Mouse (Mus musculus) liver, embryonic 14.5 days (tissue): ENCODE results near the gene Gdap1l1. TPM values are rescaled to one million over a fixed set of nuclear protein-coding genes. Genes with fewer than 3 reads are reported as not detected.

Experiments
- ATAC-seq: fragments of 200-750 bp; cut with Nextera tagmentation; 2 replicates; pipeline ENCODE4 v1.8.0; 2017; ENCODE audit warnings: moderate number of reproducible peaks, mild to moderate bottlenecking, moderate library complexity; ENCODE audit not compliant: insufficient read depth
- DNase-seq, 3 experiments: peaks; one replicate each; pipeline ENCODE4 v3.0.0-alpha.2; 2012 to 2013; ENCODE audit warnings: low read depth in 3 of 3, low spot score in 3 of 3
- H3K27ac ChIP-seq: fragments of 300-500 bp; sonication (generic); 2 replicates; pipeline ENCODE4 v1.5.1; 2014; ENCODE audit warnings: moderate library complexity, mild to moderate bottlenecking, control low read depth, inconsistent platforms
- H3K27me3 ChIP-seq: fragments of 300-500 bp; sonication (generic); 2 replicates; pipeline ENCODE4 v1.6.1; 2014; ENCODE audit warnings: mild to moderate bottlenecking, low read length, moderate library complexity; ENCODE audit not compliant: control insufficient read depth, insufficient read depth
- H3K36me3 ChIP-seq: fragments of 300-500 bp; sonication (generic); replicated peaks from 2 replicates; pipeline ENCODE4 v1.6.1; 2014; ENCODE audit warnings: low read depth; ENCODE audit not compliant: control insufficient read depth, insufficient read depth
- H3K4me1 ChIP-seq, 2 experiments: fragments of 200-500 bp in 1 of 2; fragments of 300-500 bp in 1 of 2; sonication (generic) in 1 of 2; replicated peaks; 2 replicates each; pipeline ENCODE4 v1.6.1; 2012 to 2014; ENCODE audit warnings: antibody characterized with exemption in 1 of 2, inconsistent platforms in 1 of 2, low read length in 1 of 2; ENCODE audit not compliant: control insufficient read depth in 2 of 2, insufficient read depth in 2 of 2
- H3K4me2 ChIP-seq: fragments of 300-500 bp; sonication (generic); 2 replicates; pipeline ENCODE4 v1.6.1; 2014; ENCODE audit warnings: low read depth, mild to moderate bottlenecking, control low read depth, moderate library complexity
- H3K4me3 ChIP-seq, 2 experiments: fragments of 200-500 bp in 1 of 2; fragments of 300-500 bp in 1 of 2; sonication (generic) in 1 of 2; 2 replicates each; pipeline ENCODE4 v1.5.1; 2012 to 2014; ENCODE audit warnings: low read depth in 2 of 2, low read length in 2 of 2, mild to moderate bottlenecking in 2 of 2, control low read depth in 1 of 2, inconsistent platforms in 1 of 2, moderate library complexity in 1 of 2; ENCODE audit not compliant: insufficient read depth in 1 of 2
- H3K9ac ChIP-seq: fragments of 300-500 bp; sonication (generic); replicated peaks from 2 replicates; pipeline ENCODE4 v1.6.1; 2014; ENCODE audit warnings: mild to moderate bottlenecking, control low read depth, moderate library complexity
- H3K9me3 ChIP-seq: fragments of 300-500 bp; sonication (generic); 2 replicates; pipeline ENCODE4 v1.6.1; 2016; ENCODE audit warnings: low read length, mixed read lengths; ENCODE audit not compliant: control insufficient read depth
- CTCF ChIP-seq: IDR thresholded peaks from 2 replicates; pipeline ENCODE4 v1.5.1; 2016; ENCODE audit warnings: antibody characterized with exemption, low read depth, control low read depth
- EP300 ChIP-seq: IDR thresholded peaks from 2 replicates; pipeline ENCODE4 v1.6.1; 2016; ENCODE audit warnings: antibody characterized with exemption, low read depth
- WGBS: fragments of 180-500 bp; shearing (Covaris S2); extraction: QIAGEN DNeasy Blood & Tissue Kit; methylation state at CpG from one replicate; pipeline ENCODE4 v1.1.7; 2014; ENCODE audit not compliant: insufficient replicate concordance; 5-methylcytosine and 5-hydroxymethylcytosine counted together
- polyA plus RNA-seq, 2 experiments: library from polyadenylated mRNA; depleted of rRNA in 1 of 2; stranded (reverse) in 1 of 2; unstranded in 1 of 2; fragments of >200 nt; fragmentation: Nextera tagmentation in 1 of 2; extraction: Ambion mirVana in 1 of 2; gene quantifications; 2 replicates each; pipeline versions ENCODE4 v1.2.1 to v1.2.3; 2012 to 2014

The Gdap1l1 gene
- polyA plus RNA-seq, 2 experiments: 0.03 TPM; not detected in 1

GRCm38 (mm10) chr2:163466771-163467170, 28.5 kb downstream of the Gdap1l1 start:
- Histone ChIP-seq H3K4me2 (no peak overlapping the region), H3K9ac (no peak overlapping the region), H3K36me3 (0 out of 2 replicates have a peak, but pooled peaks cover 2% of the 10 kb centered on the region), H3K27ac (no peak overlapping the region), H3K27me3 (no peaks in the 10 kb centered on the region), H3K4me1 (peaks cover 6 to 8% of the 10 kb centered on the region in 2 experiments), H3K4me3 (no peak overlapping the region), H3K9me3 (no peaks in the 10 kb centered on the region)
- 52% methylated on average over 8 of the region's 8 CpGs for WGBS
- DNase-seq (no peak), ATAC-seq (no peak)
- TF ChIP-seq EP300: no peak
- TF ChIP-seq CTCF: no peak

- Histone ChIP-seq H3K4me2 (no peak overlapping the region), H3K27me3 (no peaks in the 10 kb centered on the region), H3K9me3 (no peaks in the 10 kb centered on the region), H3K27ac (no peak overlapping the region), H3K4me3 (no peak overlapping the region), H3K4me1 (peaks cover 6 to 8% of the 10 kb centered on the region in 2 experiments), H3K36me3 (0 out of 2 replicates have a peak, but pooled peaks cover 2% of the 10 kb centered on the region), H3K9ac (no peak overlapping the region)
- no peak for ATAC-seq
- TF ChIP-seq EP300 (no peak), CTCF (no peak)
- no peak for DNase-seq
- WGBS: 82% methylated on average over 6 of the region's 6 CpGs
Measured at GRCm38 (mm10) chr2:163467585-163467984, 29.3 kb downstream of the Gdap1l1 start.

GRCm38 (mm10) chr2:163468866-163469265, 30.6 kb downstream of the Gdap1l1 start:
- Histone ChIP-seq H3K9ac (no peak overlapping the region), H3K4me3 (no peak overlapping the region), H3K27me3 (no peaks in the 10 kb centered on the region), H3K27ac (no peak overlapping the region), H3K4me2 (no peak overlapping the region), H3K4me1 (peaks cover 6 to 8% of the 10 kb centered on the region in 2 experiments), H3K36me3 (0 out of 2 replicates have a peak, but pooled peaks cover 2% of the 10 kb centered on the region), H3K9me3 (no peaks in the 10 kb centered on the region)
- 72% methylated on average over 6 of the region's 6 CpGs for WGBS
- no peak for TF ChIP-seq EP300
- no peak for TF ChIP-seq CTCF
- DNase-seq: no peak
- no peak for ATAC-seq

GRCm38 (mm10) chr2:163469711-163470110, 31.4 kb downstream of the Gdap1l1 start:
- WGBS: 87% methylated on average over 15 of the region's 15 CpGs
- Histone ChIP-seq H3K4me3 (no peak overlapping the region), H3K9ac (no peak overlapping the region), H3K4me1 (peaks cover 6 to 8% of the 10 kb centered on the region in 2 experiments), H3K27ac (no peak overlapping the region), H3K4me2 (no peak overlapping the region), H3K27me3 (no peaks in the 10 kb centered on the region), H3K36me3 (0 out of 2 replicates have a peak, but pooled peaks cover 2% of the 10 kb centered on the region), H3K9me3 (no peaks in the 10 kb centered on the region)
- ATAC-seq (no peak), DNase-seq (no peak)
- TF ChIP-seq EP300: no peak
- no peak for TF ChIP-seq CTCF

GRCm38 (mm10) chr2:163471136-163471535, 32.9 kb downstream of the Gdap1l1 start:
- peaks cover 6 to 8% of the 10 kb centered on the region in 2 experiments for H3K4me1 ChIP-seq
- H3K27ac ChIP-seq: no peak overlapping the region
- no peak for TF ChIP-seq EP300
- TF ChIP-seq CTCF: no peak
- peak overlapping the region; percentile 92 for H3K4me2 ChIP-seq
- H3K27me3 ChIP-seq: no peaks in the 10 kb centered on the region
- peak overlapping the region; percentile 84 for H3K9ac ChIP-seq
- 79% methylated on average over 3 of the region's 3 CpGs for WGBS
- no peak for DNase-seq
- no peak for ATAC-seq
- H3K36me3 ChIP-seq: 0 out of 2 replicates have a peak, but pooled peaks cover 2% of the 10 kb centered on the region
- H3K9me3 ChIP-seq: no peaks in the 10 kb centered on the region
- H3K4me3 ChIP-seq: peak overlapping the region; percentile 75 to 92
